Mouse (Mus musculus) cerebellum, adult 2 months (tissue): ENCODE measurements at regions not wholly inside any gene's neighbourhood (a gene's known extent, or its start where the extent isn't known, plus 50 kb on each side); places are given as distances from the start of the nearest gene placed in this dataset.

Source experiments
- CTCF ChIP-seq: fragments of 200-500 bp; IDR thresholded peaks from 2 replicates; pipeline ENCODE4 v1.5.1; 2011; ENCODE audit warnings: low read depth, mild to moderate bottlenecking, control low read depth, low read length, moderate library complexity, borderline replicate concordance; ENCODE audit not compliant: insufficient read depth
- POLR2A ChIP-seq: fragments of 200-500 bp; IDR thresholded peaks from 2 replicates; pipeline ENCODE4 v1.6.1; 2011; ENCODE audit warnings: low read length, control low read depth, borderline replicate concordance; ENCODE audit not compliant: insufficient read depth

DNA sequence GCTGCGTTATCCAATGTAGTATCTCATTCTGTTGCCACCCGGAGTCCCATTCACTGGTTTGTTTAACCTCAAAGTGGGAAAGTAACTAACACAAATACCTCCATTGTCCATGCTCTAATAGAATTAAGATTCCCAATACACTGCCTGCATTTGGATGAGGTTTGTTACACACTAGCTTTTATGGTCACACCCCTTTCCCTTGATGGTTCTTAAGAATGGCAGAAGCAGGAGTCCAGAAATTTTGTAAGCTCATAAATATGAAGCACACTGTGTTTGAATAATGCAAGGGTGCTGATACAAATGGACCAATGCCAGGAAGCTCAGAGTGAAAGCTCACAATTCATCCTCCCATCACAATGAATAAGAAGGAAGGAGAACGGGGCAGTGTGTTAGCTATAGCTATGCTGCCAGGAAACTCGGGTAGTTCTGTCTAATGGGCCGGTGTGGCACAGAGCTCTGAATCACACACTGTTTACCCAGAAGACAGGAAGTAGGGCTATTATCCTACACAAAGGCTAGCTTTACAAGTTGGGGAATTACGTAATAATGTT lies 227.0 kb downstream of the Tmem161b start:
- TF ChIP-seq POLR2A (no peak), CTCF (no peak)
